Mouse (Mus musculus): ENCODE measurements around the gene Rhbdd3.

Rhbdd3 gene

DNA sequence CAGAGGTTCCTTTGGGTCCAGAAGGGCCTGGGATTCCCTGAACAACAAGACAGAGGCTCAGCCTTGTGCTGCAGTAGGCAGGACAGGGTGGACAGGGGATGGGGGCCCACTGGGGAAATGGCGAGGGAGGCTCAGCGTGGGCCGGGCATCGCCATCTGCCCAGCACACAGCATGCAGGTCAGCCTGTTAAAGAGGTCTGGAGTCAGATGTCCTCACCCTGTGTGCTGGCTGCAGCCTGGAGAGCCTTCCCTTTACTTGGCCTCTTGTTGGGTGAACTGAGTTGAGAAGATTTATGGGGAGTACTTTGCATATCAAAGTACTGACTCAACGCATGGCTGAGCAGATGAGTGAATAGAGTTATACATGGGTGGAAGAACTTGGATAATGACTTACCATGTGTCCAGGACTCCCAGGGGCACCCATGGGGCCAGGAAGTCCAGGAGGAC lies 30.3 kb downstream of the Rhbdd3 start:
- DNase-seq (ENCODE audit: low read depth), result no peak

DNA sequence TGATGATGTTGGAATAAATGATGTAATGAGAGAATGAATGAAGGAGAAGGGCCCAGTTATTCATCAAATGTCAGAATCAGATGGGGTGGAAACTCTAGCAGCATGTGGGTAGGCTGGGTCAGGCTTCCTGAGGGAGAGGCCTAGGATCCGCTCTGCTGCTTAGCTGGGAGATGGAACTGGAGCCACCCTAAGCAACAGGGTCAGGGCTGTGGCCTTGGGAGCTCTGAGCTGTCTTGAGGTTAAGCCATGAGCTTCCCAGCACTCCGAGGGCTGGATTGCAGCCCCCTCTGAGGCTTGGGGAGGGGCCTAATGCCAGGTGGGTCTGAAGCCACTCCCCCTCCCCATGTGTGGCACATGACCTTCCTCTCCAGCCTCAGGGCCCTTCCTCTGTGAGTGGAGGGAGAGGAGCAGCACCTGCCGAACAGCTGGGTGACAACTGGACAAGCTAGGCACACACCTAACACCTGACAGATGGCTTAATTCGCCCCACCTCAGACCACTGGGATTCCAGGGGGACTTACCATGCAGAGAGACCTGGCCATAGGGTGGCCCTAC lies 31.5 kb downstream of the Rhbdd3 start:
- no peak for DNase-seq (ENCODE audit: low read depth)

DNA sequence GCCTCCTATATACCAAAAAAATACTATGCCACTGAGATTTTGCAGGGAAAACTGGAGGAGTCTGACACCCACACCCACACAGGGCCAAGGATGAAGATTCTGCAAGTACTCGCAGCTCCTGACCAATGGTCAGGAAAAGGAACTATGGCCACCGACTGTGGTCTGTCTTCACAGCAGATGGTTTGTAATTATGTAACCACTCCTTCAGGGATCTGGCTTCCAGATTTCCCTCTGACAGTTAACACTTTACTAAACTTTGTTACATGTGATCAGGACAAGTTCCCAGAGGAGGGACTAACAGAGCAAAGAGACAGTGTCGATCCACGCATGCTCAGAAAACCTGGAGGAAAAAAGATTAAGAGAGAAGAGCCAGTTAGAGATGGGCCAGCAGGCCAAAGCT lies 34.0 kb downstream of the Rhbdd3 start:
- DNase-seq (ENCODE audit: low read depth), result no peak

DNA sequence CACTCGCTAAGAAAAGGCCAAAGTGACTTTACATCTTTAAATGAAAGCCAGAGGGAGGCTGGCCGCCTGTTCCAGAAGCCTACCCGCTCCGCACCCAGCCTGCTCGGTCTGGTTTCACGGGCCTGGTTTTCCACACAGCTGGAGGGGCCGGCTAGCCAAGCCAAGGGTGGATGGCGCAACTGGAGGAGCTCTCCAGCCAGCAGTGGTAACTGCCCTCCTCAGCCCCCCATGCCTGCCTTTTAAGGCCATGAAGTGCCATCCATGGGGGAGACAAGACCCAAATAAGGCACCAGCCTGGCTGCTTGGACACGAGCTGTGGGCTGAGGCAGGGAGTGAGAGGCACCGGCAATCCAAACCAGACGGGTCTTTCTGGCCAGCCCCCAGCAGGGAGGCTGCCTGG lies 37.2 kb downstream of the Rhbdd3 start:
- no peak for DNase-seq (ENCODE audit: low read depth)

DNA sequence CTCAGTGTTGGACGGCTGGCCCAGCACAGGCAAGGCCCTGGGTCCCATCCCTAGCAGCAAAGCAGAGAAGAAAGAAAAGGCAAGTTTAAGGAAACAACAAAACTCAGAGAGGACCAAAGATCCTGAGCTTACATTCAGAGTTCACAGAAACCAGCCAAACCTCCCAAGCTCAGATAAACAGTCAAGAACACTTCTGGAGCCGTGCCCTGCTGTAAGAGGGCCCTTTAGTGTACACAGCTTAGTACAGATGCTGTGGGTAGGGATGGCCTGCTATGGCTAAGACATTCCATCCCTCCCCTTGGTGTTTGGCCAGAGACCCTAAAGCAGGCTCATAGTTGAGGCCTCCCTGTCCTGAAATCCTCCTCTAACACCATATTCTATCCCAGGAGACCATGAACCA lies 39.9 kb downstream of the Rhbdd3 start:
- no peak for DNase-seq (ENCODE audit: low read depth)

DNA sequence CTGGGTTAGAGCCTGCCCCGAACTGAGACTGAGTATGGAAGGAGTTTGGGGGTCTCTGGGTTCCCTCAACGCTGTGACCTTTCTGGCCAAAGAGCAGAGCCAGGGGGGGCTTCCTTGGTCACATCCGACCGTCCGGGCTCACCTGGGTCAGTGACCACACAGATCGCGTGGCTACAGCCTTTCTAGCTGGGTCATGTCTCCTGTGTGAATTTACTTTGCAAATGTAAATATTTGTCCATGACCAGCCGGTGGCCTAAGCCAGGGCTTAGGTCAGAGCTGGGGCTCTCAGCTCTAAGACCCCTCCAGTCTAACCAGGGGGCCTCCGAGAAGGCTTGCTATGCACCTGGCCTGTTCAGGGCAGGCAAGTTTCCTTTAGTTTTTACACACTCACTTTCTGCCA lies 40.6 kb downstream of the Rhbdd3 start:
- no peak for DNase-seq (ENCODE audit: low read depth)

DNA sequence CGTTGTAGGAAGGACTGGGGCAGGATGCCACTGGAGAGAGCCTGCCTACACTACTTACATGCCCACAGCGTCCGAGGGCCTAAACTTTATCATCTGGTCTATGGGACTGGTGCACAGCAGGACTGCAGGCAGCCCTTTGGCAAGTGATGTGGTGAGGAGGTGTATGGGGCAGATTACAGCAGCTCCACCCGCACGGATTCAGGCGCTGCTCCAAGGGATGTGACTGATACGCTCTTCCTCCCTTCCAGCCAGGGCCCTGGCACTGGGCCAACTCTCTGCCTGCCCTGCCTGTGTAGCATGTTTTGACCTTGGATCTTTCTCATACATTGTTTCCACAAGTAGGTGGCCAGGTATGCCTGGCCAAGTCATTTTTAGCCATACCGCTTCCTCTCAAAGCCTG lies 41.9 kb downstream of the Rhbdd3 start:
- peak; percentile 58 for DNase-seq (ENCODE audit: low read depth)

DNA sequence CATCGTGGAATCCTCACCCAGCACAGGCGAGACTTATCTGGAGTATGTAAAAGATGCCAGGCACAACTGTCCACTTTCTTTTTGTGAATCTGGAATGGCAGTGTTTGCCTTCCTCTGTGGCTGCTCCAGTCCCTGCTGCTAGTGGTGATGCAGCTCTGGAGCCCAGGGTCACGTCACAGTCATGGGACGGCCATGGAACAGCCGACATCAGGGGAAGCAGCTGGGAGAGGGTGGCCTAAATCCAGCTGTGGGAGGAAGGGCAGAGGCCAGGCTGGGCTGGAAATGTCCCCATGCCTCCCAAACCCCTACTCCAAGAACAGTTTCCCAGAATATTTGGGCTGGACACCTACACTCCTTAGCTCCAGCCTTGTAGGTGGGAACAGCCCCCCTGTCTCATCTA lies 42.5 kb downstream of the Rhbdd3 start:
- DNase-seq (ENCODE audit: low read depth), result no peak

DNA sequence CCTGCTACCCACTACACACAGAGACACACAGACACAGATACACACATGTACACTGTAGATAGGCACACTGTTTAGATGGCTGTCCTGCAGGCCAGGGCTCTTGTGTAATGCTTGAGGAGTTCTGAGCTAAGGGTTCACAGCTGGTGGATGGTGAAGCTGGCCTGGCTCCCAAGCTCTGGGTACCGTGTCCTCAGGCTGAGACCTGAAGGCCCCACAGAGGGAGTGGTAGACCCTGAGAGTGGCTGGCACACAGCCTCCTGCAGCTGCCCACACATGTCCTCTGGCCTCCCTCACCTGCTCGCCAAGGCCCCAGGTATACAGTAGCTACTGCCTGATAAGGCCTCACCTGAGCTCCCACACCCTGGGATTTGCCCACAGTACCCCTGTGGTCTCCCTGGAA lies 43.2 kb downstream of the Rhbdd3 start:
- no peak for DNase-seq (ENCODE audit: low read depth)

DNA sequence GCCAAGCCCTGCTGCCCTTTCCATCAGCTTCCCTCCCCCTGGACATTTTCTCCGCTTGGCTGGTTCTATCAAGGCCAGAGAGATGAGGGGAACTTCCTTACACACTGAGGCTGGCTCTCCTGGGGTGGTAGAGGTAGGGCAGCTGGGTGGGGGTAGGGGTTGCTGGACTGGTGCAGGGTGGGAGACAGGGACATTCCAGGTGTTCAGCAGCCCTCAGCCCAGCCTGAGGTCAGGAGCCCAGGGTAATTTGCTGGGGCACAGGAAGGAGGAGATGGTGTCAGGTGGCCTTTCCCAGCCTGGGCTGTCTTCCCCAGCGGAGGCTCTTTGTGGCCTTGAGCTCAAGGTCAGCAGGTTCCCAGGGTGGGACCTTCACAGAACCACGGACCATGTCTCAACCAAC lies 46.9 kb downstream of the Rhbdd3 start:
- no peak for DNase-seq (ENCODE audit: low read depth)

DNA sequence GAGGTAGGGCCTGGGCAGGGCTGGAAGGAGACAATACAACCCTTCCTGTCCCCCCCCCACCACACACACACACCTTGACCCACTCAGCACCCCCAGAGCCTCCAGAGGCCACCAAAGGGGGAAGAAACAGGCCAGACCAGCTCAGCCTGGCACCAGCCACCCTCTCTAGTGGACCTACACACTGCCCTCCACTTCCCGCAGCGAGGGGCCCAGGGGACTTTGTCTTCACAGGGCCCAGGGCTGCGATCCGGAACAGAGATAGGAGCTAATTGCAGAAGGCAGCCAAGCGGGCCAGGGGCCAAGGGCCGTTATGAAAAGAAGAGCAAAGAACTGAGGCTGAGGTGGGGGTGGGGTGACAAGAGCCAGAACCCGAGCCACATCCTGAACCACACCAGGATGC lies 50.5 kb downstream of the Rhbdd3 start:
- no peak for DNase-seq (ENCODE audit: low read depth)

DNA sequence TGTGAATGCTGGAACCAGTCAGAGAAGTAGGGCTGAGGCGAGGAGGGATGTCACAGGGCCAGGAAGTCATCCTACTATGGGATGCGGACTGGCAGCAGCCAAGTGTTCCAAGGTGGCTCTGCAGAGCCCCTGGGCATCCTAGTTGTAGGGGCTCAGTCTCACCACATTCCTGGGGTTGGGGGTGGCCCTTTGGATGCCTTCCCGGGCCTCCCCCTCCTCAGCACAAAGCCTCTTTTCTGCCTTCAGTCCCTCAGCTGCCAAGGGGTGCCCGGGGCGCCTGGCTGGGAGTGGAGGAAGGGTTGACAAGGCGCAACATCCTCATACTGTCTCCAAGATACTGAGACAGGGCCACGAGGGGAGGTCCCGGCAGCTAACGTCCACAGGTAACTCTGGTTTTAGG lies 51.2 kb downstream of the Rhbdd3 start:
- no peak for DNase-seq (ENCODE audit: low read depth)

DNA sequence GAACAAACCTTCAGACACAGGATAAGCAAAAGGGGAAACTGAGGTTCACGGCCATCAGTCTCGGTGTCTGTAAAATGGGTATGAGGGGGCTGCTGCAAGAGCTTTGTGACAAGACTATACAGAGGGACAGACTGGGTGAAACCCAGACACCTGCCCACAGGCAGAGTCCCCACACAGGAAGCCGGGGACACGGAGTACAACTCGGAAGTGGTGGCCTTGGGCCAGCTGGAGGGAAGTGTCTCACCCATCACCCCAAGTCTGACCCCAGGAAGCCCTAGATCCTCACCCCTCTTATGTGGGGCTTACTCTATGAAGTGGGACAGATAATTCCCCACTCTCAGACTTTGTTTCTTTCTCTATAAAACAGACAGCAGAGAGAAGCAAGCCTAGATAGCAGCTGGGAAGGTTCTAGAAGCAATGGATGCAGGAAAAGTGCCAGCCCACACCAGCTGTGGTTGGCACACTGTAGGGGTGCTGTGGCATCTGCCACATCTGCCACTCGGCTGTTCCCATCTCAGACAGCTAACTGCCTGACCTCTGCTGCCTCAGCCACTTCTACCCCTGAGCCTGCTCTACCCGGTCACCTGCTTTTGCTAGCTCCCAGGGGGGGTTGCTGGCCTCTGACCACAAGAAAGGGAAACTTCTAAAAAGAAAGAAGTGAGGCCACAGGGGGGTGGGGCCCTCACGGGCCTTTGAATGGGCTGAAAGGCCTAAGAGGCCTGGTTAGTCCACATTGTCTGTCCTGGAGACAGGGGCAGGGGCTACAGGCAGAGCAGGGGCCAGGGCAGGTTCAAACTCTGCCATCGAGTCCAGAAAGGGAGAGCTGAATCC lies 51.9 kb downstream of the Rhbdd3 start:
- peak; percentile 38 for DNase-seq (ENCODE audit: low read depth)

DNA sequence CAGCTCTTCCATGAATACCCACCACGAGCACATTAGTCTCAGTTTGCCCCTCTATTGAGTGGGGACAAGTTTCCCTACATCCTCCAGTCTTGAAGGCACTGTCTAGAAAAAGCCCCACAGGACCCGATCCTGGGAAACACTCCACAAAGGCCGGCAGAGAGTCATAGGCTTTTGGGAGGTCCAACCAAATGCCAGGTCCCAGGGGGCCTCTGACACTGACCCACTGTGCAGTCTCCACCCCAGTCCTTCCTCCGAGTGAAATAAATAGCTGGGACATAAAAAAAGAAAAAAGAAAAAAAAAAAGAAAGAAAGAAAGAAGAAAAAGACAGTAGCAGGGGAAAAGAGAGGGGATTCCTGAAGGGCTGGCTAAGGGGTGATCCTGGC lies 52.5 kb downstream of the Rhbdd3 start:
- no peak for DNase-seq (ENCODE audit: low read depth)

DNA sequence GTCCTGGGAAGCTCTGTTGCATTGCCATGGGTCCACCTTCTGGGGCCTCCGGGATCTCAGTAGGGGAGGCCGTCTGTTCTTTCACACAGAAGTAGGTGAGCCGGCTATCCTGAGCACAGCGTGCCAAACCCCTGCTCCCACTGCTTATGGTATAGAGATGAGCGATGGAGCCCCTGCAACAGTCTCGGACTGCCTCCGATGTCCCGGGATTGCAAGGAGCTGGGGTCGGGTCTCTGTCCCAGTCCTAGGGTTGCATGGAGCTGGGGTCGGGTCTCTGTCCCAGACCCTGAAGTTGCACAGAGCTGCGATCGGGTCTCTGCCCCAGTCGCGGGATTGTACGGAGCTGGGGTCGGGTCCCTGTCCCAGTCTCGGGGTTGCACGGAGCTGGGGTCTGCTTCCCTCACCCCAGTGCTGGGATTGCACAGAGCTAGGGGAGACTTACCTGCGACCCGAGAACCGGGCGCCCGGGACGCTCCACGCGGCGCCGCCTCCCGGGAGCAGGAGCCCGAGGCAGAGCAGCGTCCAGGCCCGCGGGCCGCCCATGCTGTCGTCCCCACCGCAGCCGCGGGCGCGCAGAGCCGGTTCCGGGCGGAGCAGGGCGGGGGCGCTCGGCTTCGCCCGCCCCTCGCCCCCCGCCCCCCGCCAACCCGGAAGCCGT lies 53.1 kb downstream of the Rhbdd3 start, which contains the start of gene Emid1:
TSS of gene Emid1 (minus strand) at position 578 of the 658 bp plus-strand sequence.
- no peak for DNase-seq (ENCODE audit: low read depth)

DNA sequence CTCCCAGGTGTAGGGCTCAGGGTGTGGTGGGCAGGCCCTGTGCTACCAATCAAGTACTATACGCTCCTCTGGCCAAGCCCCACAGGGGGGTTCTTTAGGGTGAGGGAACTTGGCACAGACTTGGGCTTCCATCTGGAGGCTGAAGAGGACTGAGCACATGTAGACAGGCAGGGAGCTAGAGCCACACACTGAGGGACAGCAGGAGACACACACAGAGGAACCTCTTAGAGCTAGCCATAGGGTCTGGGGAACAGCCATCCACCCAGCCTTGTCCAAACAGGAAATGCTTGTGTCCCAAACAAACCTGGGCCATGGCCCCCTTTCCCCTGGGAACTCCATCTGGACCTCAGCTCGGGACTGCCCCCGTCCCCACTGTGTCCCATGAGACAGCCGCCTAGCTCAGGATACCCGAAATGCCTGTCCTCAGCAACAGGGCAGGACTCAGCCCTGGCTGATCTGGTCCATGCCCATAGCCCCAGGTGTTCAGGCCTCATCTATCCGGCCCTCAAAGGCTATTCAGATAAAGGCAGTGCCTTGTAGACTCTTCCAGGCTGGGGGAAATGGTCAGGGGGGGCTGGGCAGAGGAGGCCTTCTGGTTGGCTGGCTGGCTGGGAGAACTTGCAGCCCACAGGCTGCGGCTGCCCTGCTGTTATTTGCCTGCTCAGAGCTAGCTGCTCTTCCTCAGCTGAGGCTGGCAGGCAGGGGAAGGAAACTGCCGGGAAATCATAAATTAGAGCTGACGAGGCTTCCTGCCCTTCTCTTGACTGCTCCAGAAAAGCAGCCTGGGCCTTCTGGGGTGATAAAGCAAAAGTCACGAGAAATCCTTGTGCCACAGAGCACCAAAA lies 56.5 kb downstream of the Rhbdd3 start:
- no peak for DNase-seq (ENCODE audit: low read depth)

Data from 416B (cell line).